Mouse (Mus musculus) embryonic facial prominence, embryonic 14.5 days (tissue): ENCODE data around the gene Bank1. TPM values are rescaled to one million over a fixed set of nuclear protein-coding genes. Genes with fewer than 3 reads are reported as not detected.

Source experiments
- ATAC-seq: fragments of 200-750 bp; cut with Nextera tagmentation; 2 replicates; pipeline ENCODE4 v1.8.0; 2017; ENCODE audit warnings: low read depth, moderate number of reproducible peaks, moderate TSS enrichment
- DNase-seq: peaks from one replicate; pipeline ENCODE4 v3.0.0-alpha.2; 2015; ENCODE audit warnings: low spot score
- H3K27ac ChIP-seq: fragments of 300-500 bp; sonication (generic); replicated peaks from 2 replicates; pipeline ENCODE4 v1.5.1; 2014; ENCODE audit warnings: low read depth, mild to moderate bottlenecking, low read length, moderate library complexity
- H3K27me3 ChIP-seq: fragments of 300-500 bp; sonication (generic); replicated peaks from 2 replicates; pipeline ENCODE4 v1.6.1; 2014; ENCODE audit warnings: low read length; ENCODE audit not compliant: control insufficient read depth, insufficient read depth
- H3K36me3 ChIP-seq: fragments of 300-500 bp; sonication (generic); 2 replicates; pipeline ENCODE4 v1.6.1; 2014; ENCODE audit warnings: low read length, mixed read lengths; ENCODE audit not compliant: control insufficient read depth, insufficient read depth
- H3K4me1 ChIP-seq: fragments of 300-500 bp; sonication (generic); 2 replicates; pipeline ENCODE4 v1.6.1; 2014; ENCODE audit warnings: antibody characterized with exemption, low read length; ENCODE audit not compliant: control insufficient read depth, insufficient read depth
- H3K4me2 ChIP-seq: fragments of 300-500 bp; sonication (generic); 2 replicates; pipeline ENCODE4 v1.6.1; 2014; ENCODE audit warnings: low read depth, mild to moderate bottlenecking, low read length, moderate library complexity, mixed read lengths
- H3K4me3 ChIP-seq: fragments of 300-500 bp; sonication (generic); 2 replicates; pipeline ENCODE4 v1.5.1; 2014; ENCODE audit warnings: low read depth, mild to moderate bottlenecking, low read length
- H3K9ac ChIP-seq: fragments of 300-500 bp; sonication (generic); 2 replicates; pipeline ENCODE4 v1.6.1; 2014; ENCODE audit warnings: low read depth, mild to moderate bottlenecking, low read length, moderate library complexity, mixed read lengths
- H3K9me3 ChIP-seq: fragments of 300-500 bp; sonication (generic); 2 replicates; pipeline ENCODE4 v1.6.1; 2016; ENCODE audit warnings: low read length; ENCODE audit not compliant: control insufficient read depth
- WGBS: fragments of 180-500 bp; shearing (Covaris S2); extraction: QIAGEN DNeasy Blood & Tissue Kit; methylation state at CpG from one replicate; pipeline ENCODE4 v1.1.7; 2014; 5-methylcytosine and 5-hydroxymethylcytosine counted together
- polyA plus RNA-seq: library from polyadenylated mRNA; unstranded; fragments of >200 nt; fragmentation: Nextera tagmentation; extraction: Ambion mirVana; gene quantifications from 2 replicates; pipeline ENCODE4 v1.2.1, GENCODE M21; 2014

The Bank1 gene
- polyA plus RNA-seq, 1 experiment from 2014 or later = 1.1 TPM

GRCm38 (mm10) chr3:136084066-136084465 lies 241.8 kb downstream of the Bank1 start:
- H3K4me3 ChIP-seq = no peak overlapping the region
- no peaks in the 10 kb centered on the region for H3K27me3 ChIP-seq
- no peaks in the 10 kb centered on the region for H3K4me1 ChIP-seq
- WGBS = 46% methylated on average over 5 of the region's 5 CpGs
- H3K4me2 ChIP-seq = no peak overlapping the region
- H3K36me3 ChIP-seq = no peaks in the 10 kb centered on the region
- H3K9me3 ChIP-seq = no peaks in the 10 kb centered on the region
- no peak overlapping the region for H3K9ac ChIP-seq
- DNase-seq (no peak), ATAC-seq (no peak)
- no peak overlapping the region for H3K27ac ChIP-seq

DNA sequence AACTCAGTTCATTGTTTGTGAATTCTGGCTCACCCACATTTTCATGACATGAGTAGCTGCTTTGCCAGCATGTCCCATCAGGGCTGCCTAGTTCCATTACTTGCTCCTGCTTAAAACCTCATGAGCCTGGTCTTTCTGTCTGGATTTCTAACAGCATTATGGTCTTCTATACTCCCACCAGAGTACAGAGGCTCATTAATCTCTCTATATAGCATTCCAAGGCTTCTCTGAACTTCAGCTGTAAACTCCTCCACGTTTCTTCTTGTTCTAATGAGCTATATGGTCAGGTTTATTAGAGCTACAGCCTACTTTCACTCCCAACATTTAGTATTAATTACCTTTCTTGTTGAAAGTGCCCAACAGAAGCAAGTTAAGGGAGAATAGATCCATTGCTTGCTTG lies 244.6 kb downstream of the Bank1 start:
- Histone ChIP-seq H3K27ac (no peak overlapping the region), H3K9me3 (no peaks in the 10 kb centered on the region), H3K4me2 (no peak overlapping the region), H3K4me1 (no peaks in the 10 kb centered on the region), H3K27me3 (no peaks in the 10 kb centered on the region), H3K9ac (no peak overlapping the region), H3K4me3 (no peak overlapping the region), H3K36me3 (no peaks in the 10 kb centered on the region)
- DNase-seq (no peak), ATAC-seq (no peak)
- WGBS = 66% methylated on average over 1 of the region's 1 CpGs

DNA sequence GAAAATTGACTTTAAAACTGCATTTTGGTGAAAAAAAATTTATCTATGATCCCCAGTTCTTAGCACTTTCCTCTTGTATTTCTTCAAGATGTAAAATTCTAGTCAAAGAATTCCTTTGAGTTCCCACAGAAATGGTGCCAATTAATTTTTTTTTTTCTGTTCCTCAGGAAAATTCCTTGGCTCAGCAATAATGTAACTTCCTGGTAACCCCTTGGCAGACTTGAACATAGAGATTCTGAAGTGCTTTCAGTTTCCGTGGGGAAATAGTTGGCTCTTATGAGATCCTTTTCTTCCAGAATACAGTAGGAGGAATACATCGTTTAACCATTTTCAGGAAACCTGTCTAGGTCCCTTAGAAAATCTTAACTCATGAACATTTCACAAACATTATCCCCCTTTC lies 247.3 kb downstream of the Bank1 start:
- ATAC-seq = no peak

DNA sequence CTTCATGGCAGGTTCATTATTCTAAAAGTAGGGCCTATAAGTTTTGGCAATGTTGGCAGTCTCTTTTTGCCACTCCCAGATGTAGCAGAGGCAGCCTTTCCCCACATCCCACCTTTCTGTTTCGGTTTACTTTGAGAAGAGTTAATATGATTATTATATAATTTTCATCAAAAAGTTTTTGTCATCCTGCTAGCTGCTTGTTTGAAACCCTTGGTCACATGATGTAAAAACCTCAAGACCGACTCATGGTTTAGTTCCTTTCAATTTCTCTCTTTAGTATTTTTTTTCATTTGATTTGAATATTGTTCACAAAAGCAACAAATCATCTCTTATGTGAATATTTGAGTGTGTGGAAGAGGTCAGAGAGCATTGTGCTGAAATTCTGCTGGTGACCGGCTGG lies 255.5 kb downstream of the Bank1 start:
- Histone ChIP-seq H3K9ac (no peak overlapping the region), H3K36me3 (no peaks in the 10 kb centered on the region), H3K27ac (no peak overlapping the region), H3K27me3 (no peaks in the 10 kb centered on the region), H3K9me3 (no peaks in the 10 kb centered on the region), H3K4me3 (no peak overlapping the region), H3K4me1 (no peaks in the 10 kb centered on the region), H3K4me2 (no peak overlapping the region)
- DNase-seq (no peak), ATAC-seq (no peak)
- WGBS = 86% methylated on average over 3 of the region's 3 CpGs

More for the DNA sequence above, 247.3 kb downstream of the Bank1 start:
- Histone ChIP-seq H3K4me1 (no peaks in the 10 kb centered on the region), H3K4me2 (no peak overlapping the region), H3K9ac (no peak overlapping the region), H3K4me3 (no peak overlapping the region), H3K27ac (no peak overlapping the region), H3K9me3 (no peaks in the 10 kb centered on the region), H3K27me3 (no peaks in the 10 kb centered on the region), H3K36me3 (no peaks in the 10 kb centered on the region)
- peak; percentile 55 for DNase-seq
- 63% methylated on average over 2 of the region's 2 CpGs for WGBS

DNA sequence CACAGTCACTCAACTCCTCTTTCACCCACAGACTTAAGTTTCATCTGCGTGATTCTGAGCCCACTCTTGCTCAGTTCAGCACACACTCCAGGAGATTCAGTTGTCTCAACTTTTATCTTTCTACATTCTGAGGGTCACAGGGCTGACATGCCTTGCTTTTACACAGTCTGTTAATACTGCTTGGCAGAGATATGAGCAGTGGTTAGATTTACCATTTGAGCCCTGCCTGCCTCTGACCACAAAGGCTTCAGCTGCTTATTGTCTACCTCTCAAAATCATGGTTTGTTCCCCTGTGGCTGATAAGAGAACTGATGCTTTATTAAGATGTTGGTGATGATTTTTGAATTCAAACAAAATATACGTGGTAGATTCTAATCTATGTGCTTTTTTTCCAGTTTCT lies 264.0 kb downstream of the Bank1 start:
- no peak overlapping the region for H3K27ac ChIP-seq
- no peak overlapping the region for H3K4me2 ChIP-seq
- ATAC-seq (no peak), DNase-seq (no peak)
- H3K9me3 ChIP-seq = no peaks in the 10 kb centered on the region
- WGBS = 75% methylated on average over 2 of the region's 2 CpGs
- no peak overlapping the region for H3K9ac ChIP-seq
- no peak overlapping the region for H3K4me3 ChIP-seq
- no peaks in the 10 kb centered on the region for H3K36me3 ChIP-seq
- H3K27me3 ChIP-seq = no peaks in the 10 kb centered on the region
- no peaks in the 10 kb centered on the region for H3K4me1 ChIP-seq

DNA sequence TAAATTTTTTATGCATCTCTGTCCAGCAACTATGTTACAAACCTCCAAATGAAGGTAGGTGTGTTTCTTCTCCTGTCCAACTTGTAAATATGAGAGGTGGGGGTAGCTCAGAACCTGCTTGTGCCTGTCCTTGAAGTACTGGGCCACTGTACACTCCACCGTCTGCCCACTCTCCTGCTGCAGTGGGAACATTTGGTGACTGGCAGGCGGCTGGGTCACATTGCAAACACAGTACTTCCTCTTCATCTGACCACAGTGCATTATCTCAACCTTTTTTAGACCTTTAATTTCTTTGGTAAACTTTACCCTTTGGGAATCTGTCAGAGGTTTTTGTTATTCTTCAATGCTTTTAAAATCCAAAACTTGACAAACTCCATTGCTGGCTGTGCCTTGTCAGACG lies 275.2 kb downstream of the Bank1 start:
- no peaks in the 10 kb centered on the region for H3K36me3 ChIP-seq
- no peak for ATAC-seq
- H3K9ac ChIP-seq = no peak overlapping the region
- H3K9me3 ChIP-seq = no peaks in the 10 kb centered on the region
- WGBS = 76% methylated on average over 3 of the region's 3 CpGs
- DNase-seq = no peak
- H3K4me2 ChIP-seq = no peak overlapping the region
- no peaks in the 10 kb centered on the region for H3K4me1 ChIP-seq
- H3K4me3 ChIP-seq = no peak overlapping the region
- no peaks in the 10 kb centered on the region for H3K27me3 ChIP-seq
- H3K27ac ChIP-seq = no peak overlapping the region

GRCm38 (mm10) chr3:136050215-136050614 lies 275.7 kb downstream of the Bank1 start:
- H3K27ac ChIP-seq = no peak overlapping the region
- ATAC-seq (no peak), DNase-seq (no peak)
- no peak overlapping the region for H3K9ac ChIP-seq
- H3K4me2 ChIP-seq = no peak overlapping the region
- H3K27me3 ChIP-seq = no peaks in the 10 kb centered on the region
- WGBS = 94% methylated on average over 6 of the region's 6 CpGs
- no peaks in the 10 kb centered on the region for H3K4me1 ChIP-seq
- no peaks in the 10 kb centered on the region for H3K36me3 ChIP-seq
- no peak overlapping the region for H3K4me3 ChIP-seq
- no peaks in the 10 kb centered on the region for H3K9me3 ChIP-seq

- Histone ChIP-seq H3K4me3 (no peak overlapping the region), H3K4me1 (no peaks in the 10 kb centered on the region), H3K4me2 (no peak overlapping the region), H3K27me3 (no peaks in the 10 kb centered on the region), H3K36me3 (no peaks in the 10 kb centered on the region), H3K9ac (no peak overlapping the region), H3K9me3 (0 out of 2 replicates have a peak, but pooled peaks cover 4% of the 10 kb centered on the region), H3K27ac (no peak overlapping the region)
- no peak for DNase-seq
- no peak for ATAC-seq
- 82% methylated on average over 4 of the region's 4 CpGs for WGBS
Measured at GRCm38 (mm10) chr3:136048026-136048425, 277.8 kb downstream of the Bank1 start.

GRCm38 (mm10) chr3:136045381-136045780 lies 280.5 kb downstream of the Bank1 start:
- Histone ChIP-seq H3K4me3 (no peak overlapping the region), H3K9me3 (0 out of 2 replicates have a peak, but pooled peaks cover 4% of the 10 kb centered on the region), H3K4me1 (no peaks in the 10 kb centered on the region), H3K27ac (no peak overlapping the region), H3K4me2 (no peak overlapping the region), H3K9ac (no peak overlapping the region), H3K27me3 (no peaks in the 10 kb centered on the region), H3K36me3 (no peaks in the 10 kb centered on the region)
- ATAC-seq (no peak), DNase-seq (no peak)
- WGBS = 70% methylated on average over 2 of the region's 2 CpGs
